Mouse (Mus musculus) intestine, postnatal 0 days (tissue): ENCODE data around the gene Gm17409. TPM values are rescaled to one million over a fixed set of nuclear protein-coding genes. Genes with fewer than 3 reads are reported as not detected.

Source experiments
- ATAC-seq: fragments of 200-750 bp; cut with Nextera tagmentation; 2 replicates; pipeline ENCODE4 v1.8.0; 2017; ENCODE audit warnings: mild to moderate bottlenecking, moderate TSS enrichment, moderate library complexity
- H3K27ac ChIP-seq: fragments of 300-500 bp; sonication (generic); 2 replicates; pipeline ENCODE4 v1.5.1; 2014; ENCODE audit warnings: mild to moderate bottlenecking, low read depth, low read length, moderate library complexity
- H3K27me3 ChIP-seq: fragments of 300-500 bp; sonication (generic); replicated peaks from 2 replicates; pipeline ENCODE4 v1.6.1; 2014; ENCODE audit warnings: low read length, mixed read lengths; ENCODE audit not compliant: control insufficient read depth, insufficient read depth
- H3K36me3 ChIP-seq: fragments of 300-500 bp; sonication (generic); 2 replicates; pipeline ENCODE4 v1.6.1; 2014; ENCODE audit warnings: mild to moderate bottlenecking, moderate library complexity; ENCODE audit not compliant: control insufficient read depth, insufficient read depth
- H3K4me1 ChIP-seq: fragments of 300-500 bp; sonication (generic); replicated peaks from 2 replicates; pipeline ENCODE4 v1.6.1; 2014; ENCODE audit warnings: antibody characterized with exemption, low read length, mixed read lengths; ENCODE audit not compliant: control insufficient read depth, insufficient read depth
- H3K4me2 ChIP-seq: fragments of 300-500 bp; sonication (generic); replicated peaks from 2 replicates; pipeline ENCODE4 v1.6.1; 2014; ENCODE audit warnings: low read depth, mild to moderate bottlenecking, moderate library complexity
- H3K4me3 ChIP-seq: fragments of 300-500 bp; sonication (generic); 2 replicates; pipeline ENCODE4 v1.5.1; 2014; ENCODE audit warnings: low read depth, low read length
- H3K9ac ChIP-seq: fragments of 300-500 bp; sonication (generic); 2 replicates; pipeline ENCODE4 v1.6.1; 2014; ENCODE audit warnings: mild to moderate bottlenecking, low read depth, low read length
- H3K9me3 ChIP-seq: fragments of 300-500 bp; sonication (generic); 2 replicates; pipeline ENCODE4 v1.6.1; 2016; ENCODE audit warnings: mixed run types; ENCODE audit not compliant: control insufficient read depth
- CTCF ChIP-seq: sonication (generic); IDR thresholded peaks from 2 replicates; pipeline ENCODE4 v1.5.1; 2016; ENCODE audit warnings: low read depth, mild to moderate bottlenecking, control low read depth, antibody characterized with exemption, moderate library complexity
- WGBS: fragments of 180-500 bp; shearing (Covaris S2); extraction: QIAGEN DNeasy Blood & Tissue Kit; methylation state at CpG from one replicate; pipeline ENCODE4 v1.1.7; 2014; 5-methylcytosine and 5-hydroxymethylcytosine counted together
- polyA plus RNA-seq: library from polyadenylated mRNA; unstranded; fragments of >200 nt; fragmentation: Nextera tagmentation; extraction: Ambion mirVana; gene quantifications from 2 replicates; pipeline ENCODE4 v1.2.1, GENCODE M21; 2015

Gene Gm17409
- polyA plus RNA-seq, 1 experiment from 2014 or later, result not detected

GRCm38 (mm10) chr2:58496647-58497410 lies 26.9 kb downstream of the Gm17409 start:
- no peak overlapping the region for H3K27ac ChIP-seq
- H3K9ac ChIP-seq, result no peak overlapping the region
- 36% methylated on average over 8 of the region's 8 CpGs for WGBS
- 0 out of 2 replicates have a peak, but pooled peaks have one; percentile 38 for ATAC-seq
- H3K9me3 ChIP-seq, result no peaks in the 10 kb centered on the region
- H3K4me3 ChIP-seq, result no peak overlapping the region
- no peaks in the 10 kb centered on the region for H3K4me1 ChIP-seq
- no peaks in the 10 kb centered on the region for H3K36me3 ChIP-seq
- H3K4me2 ChIP-seq, result peak overlapping the region; percentile 18; the same call in 1 of the 2 replicates
- no peaks in the 10 kb centered on the region for H3K27me3 ChIP-seq
- no peak for TF ChIP-seq CTCF

DNA sequence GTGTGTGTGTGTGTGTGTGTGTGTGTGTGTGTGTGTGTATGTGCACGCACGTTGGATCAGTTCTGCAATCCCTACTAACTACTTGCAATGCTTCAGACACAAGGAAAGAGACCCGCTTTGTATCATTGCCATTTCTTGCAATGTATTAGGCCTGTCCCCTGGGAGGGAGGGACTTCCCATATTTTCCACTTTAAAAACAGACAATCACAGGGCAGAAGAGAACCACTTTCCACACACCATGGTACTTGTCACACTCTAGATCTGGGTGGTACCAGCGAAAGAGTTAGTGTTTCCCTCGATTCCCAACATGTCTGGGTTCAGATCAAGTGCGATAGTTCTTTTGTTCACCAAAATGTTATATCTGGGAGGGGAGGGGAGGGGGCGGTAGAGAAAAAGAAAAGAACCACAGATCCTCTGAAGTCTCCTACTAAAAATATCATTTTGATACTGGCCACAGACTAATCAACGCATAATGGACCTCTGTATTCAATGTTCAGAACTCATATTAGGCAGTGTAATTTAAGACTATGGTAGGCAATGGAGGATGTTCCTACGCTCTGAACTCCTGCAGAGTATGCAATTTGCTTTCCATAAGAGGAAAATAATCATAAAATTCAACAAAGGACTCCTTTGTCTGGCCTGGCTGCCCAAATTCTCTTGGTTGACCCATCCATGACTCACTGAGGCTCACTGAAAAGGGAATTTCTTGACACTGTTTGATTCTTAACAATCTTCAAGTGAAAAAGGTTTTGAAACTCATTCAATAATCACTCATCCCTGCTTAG lies 35.6 kb downstream of the Gm17409 start:
- no peak for ATAC-seq
- no peak overlapping the region for H3K4me3 ChIP-seq
- H3K4me2 ChIP-seq, result no peak overlapping the region
- no peaks in the 10 kb centered on the region for H3K4me1 ChIP-seq
- no peaks in the 10 kb centered on the region for H3K27me3 ChIP-seq
- H3K27ac ChIP-seq, result no peak overlapping the region
- no peak for TF ChIP-seq CTCF
- H3K9me3 ChIP-seq, result no peaks in the 10 kb centered on the region
- no peak overlapping the region for H3K9ac ChIP-seq
- WGBS, result 88% methylated on average over 9 of the region's 9 CpGs
- H3K36me3 ChIP-seq, result peaks cover 6% of the 10 kb centered on the region

GRCm38 (mm10) chr2:58510192-58510591 lies 40.3 kb downstream of the Gm17409 start:
- no peak for TF ChIP-seq CTCF
- no peak overlapping the region; the same call in 1 of the 2 replicates for H3K4me2 ChIP-seq
- no peak overlapping the region for H3K9ac ChIP-seq
- H3K9me3 ChIP-seq, result no peaks in the 10 kb centered on the region
- 72% methylated on average over 8 of the region's 8 CpGs for WGBS
- H3K36me3 ChIP-seq, result peaks cover 6% of the 10 kb centered on the region
- no peaks in the 10 kb centered on the region for H3K4me1 ChIP-seq
- no peak for ATAC-seq
- no peaks in the 10 kb centered on the region for H3K27me3 ChIP-seq
- no peak overlapping the region for H3K4me3 ChIP-seq
- H3K27ac ChIP-seq, result no peak overlapping the region

- Histone ChIP-seq H3K36me3 (no peaks in the 10 kb centered on the region), H3K9ac (no peak overlapping the region), H3K4me2 (no peak overlapping the region), H3K27ac (no peak overlapping the region), H3K9me3 (no peaks in the 10 kb centered on the region), H3K27me3 (no peaks in the 10 kb centered on the region), H3K4me1 (no peaks in the 10 kb centered on the region), H3K4me3 (no peak overlapping the region)
- WGBS, result 58% methylated on average over 3 of the region's 3 CpGs
- no peak for TF ChIP-seq CTCF
- ATAC-seq, result peak; percentile 69
Observed at GRCm38 (mm10) chr2:58513212-58513611, 43.3 kb downstream of the Gm17409 start.

DNA sequence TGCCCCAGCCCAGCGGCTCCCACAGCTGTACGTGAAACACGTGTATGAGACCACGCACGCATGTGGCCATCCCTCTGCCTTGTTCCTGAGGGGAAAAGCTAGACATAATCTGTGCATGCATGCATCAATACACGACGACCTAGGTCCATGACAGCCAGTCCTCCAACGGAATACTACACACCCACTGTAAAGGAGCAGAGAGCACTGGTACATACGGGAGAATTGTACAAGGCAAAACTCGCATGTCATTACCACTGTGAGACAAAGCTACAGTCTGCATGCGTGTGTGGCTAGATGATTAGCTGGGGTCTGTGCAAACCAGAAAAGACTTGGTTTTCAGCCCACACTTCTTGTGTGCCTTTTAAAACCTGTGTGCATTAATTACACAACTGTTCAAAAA lies 44.6 kb downstream of the Gm17409 start:
- Histone ChIP-seq H3K36me3 (no peaks in the 10 kb centered on the region), H3K27me3 (no peaks in the 10 kb centered on the region), H3K4me2 (no peak overlapping the region), H3K9me3 (no peaks in the 10 kb centered on the region), H3K4me3 (no peak overlapping the region), H3K4me1 (no peaks in the 10 kb centered on the region), H3K27ac (no peak overlapping the region), H3K9ac (no peak overlapping the region)
- WGBS, result 96% methylated on average over 11 of the region's 11 CpGs
- no peak for ATAC-seq
- no peak for TF ChIP-seq CTCF

DNA sequence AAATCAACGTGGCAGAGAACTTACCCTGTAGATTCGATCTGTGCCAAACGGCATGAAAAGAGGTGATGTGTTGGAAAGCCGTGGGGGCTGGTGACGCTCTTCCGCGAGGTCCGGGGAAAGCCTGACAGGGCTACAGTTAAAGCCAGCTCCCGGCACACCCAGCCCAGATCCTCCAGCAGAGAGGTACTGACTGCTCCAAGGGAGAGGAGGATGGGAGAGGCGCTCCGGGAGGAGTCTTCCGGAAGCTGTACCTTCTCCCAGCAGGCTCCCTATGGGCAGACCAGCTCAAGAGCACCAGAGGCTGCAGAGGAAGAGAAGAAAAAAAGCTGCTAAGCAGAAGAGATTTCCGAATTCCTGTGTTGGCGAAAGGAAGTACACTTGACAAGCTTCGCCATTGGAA lies 46.1 kb downstream of the Gm17409 start:
- TF ChIP-seq CTCF, result no peak
- 0 out of 2 replicates have a peak overlapping the region, but pooled peaks have one; percentile 21 for H3K4me2 ChIP-seq
- no peaks in the 10 kb centered on the region for H3K36me3 ChIP-seq
- H3K27me3 ChIP-seq, result no peaks in the 10 kb centered on the region
- H3K4me1 ChIP-seq, result no peaks in the 10 kb centered on the region
- no peak overlapping the region for H3K9ac ChIP-seq
- H3K4me3 ChIP-seq, result no peak overlapping the region
- no peak overlapping the region for H3K27ac ChIP-seq
- H3K9me3 ChIP-seq, result no peaks in the 10 kb centered on the region
- no peak for ATAC-seq
- 52% methylated on average over 15 of the region's 15 CpGs for WGBS
